ENCODE assay signal across 20 mouse cellular contexts in the genomic region with DNA sequence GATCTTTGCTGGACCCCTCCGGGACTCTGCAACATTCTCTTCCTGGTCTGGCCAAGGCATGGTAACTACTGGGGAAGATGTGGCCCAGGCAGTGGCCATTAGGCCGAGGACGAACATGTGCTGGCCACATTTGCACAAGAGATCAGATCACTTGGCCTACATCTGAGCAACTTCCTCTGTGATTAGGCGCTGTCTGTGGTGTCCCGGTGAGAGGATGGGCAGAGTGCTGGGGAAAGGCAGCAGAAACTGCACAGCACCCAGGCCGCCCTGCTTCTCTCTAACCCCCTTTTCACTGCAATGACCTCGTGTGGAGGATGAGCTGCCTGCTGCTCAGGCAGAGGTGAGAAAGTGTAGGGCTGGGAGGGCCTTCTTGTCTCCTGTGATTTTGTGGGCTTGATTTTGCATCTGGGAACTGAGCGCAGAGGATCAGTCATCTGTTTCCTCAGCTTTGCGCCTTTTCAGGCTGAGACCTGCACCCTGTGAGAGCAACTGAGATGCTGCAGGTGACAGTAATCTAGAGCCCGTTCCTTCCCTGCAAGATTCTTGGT. TPM values are rescaled to one million over a fixed set of nuclear protein-coding genes. Genes with fewer than 3 reads are reported as not detected.
A peak's percentile ranks its signal among the peaks of the same experiment; 100 is the strongest.
DNase-seq lines count a peak whose midpoint lies in the region; ATAC-seq and TF ChIP-seq lines count a peak whose summit lies in the region.
"Had no signal": no experiment of that assay in that cellular context is flagged by ENCODE, and none has a peak within 500 bp of the region (broad histone marks: within the 10 kb centered on the region; RNA-seq: fewer than 3 reads in every experiment).

No protein-coding gene starts in this region.

- no peak overlapping the region for H3K4me2 ChIP-seq in liver, postnatal 0 days (ENCODE audit: low read depth, low read length)
- no peak overlapping the region for H3K4me2 ChIP-seq in CH12.LX (ENCODE audit: insufficient read depth, low read depth, poor library complexity, severe bottlenecking)
- peak overlapping the region; percentile 3; the same call in 1 of the 2 replicates for H3K4me2 ChIP-seq in liver, embryonic 13.5 days
- no peak overlapping the region for H3K4me2 ChIP-seq in midbrain, embryonic 14.5 days (ENCODE audit: low read length)
- H3K4me2 ChIP-seq: embryonic facial prominence, embryonic 13.5 days; limb, embryonic 15.5 days; neural tube, embryonic 13.5 days had no signal

- H3K27ac ChIP-seq in liver, adult 2 months (replicated peaks; ENCODE audit: insufficient read depth, low read depth, low read length): no peak overlapping the region
- no peak overlapping the region for H3K27ac ChIP-seq in liver, postnatal 0 days (ENCODE audit: low read depth)
- no peak overlapping the region for H3K27ac ChIP-seq in CH12.LX (ENCODE audit: insufficient read depth, low read depth)
- H3K27ac ChIP-seq in liver, embryonic 13.5 days: peak overlapping the region; percentile 92
- no peak overlapping the region for H3K27ac ChIP-seq in midbrain, embryonic 14.5 days (replicated peaks; ENCODE audit: low read depth, low read length)
- H3K27ac ChIP-seq: embryonic facial prominence, embryonic 13.5 days; heart, adult 2 months; hindbrain, postnatal 0 days; limb, embryonic 15.5 days; neural tube, embryonic 13.5 days had no signal

- H3K9me3 ChIP-seq in liver, postnatal 0 days (ENCODE audit: low read length): no peaks in the 10 kb centered on the region
- no peaks in the 10 kb centered on the region for H3K9me3 ChIP-seq in CH12.LX (replicated peaks; ENCODE audit: low read length)
- no peaks in the 10 kb centered on the region for H3K9me3 ChIP-seq in liver, embryonic 13.5 days (replicated peaks)
- no peaks in the 10 kb centered on the region for H3K9me3 ChIP-seq in midbrain, embryonic 14.5 days (ENCODE audit: control insufficient read depth, low read length)
- H3K9me3 ChIP-seq: embryonic facial prominence, embryonic 13.5 days; limb, embryonic 15.5 days; neural tube, embryonic 13.5 days had no signal

- ATAC-seq in liver, postnatal 0 days: no peak
- ATAC-seq in liver, embryonic 13.5 days (ENCODE audit: low read depth): no peak
- ATAC-seq in midbrain, embryonic 14.5 days (ENCODE audit: low FRiP score, low TSS enrichment): no peak

- H3K27me3 ChIP-seq in liver, adult 2 months (ENCODE audit: control insufficient read depth, insufficient read depth, low read length): no peaks in the 10 kb centered on the region
- H3K27me3 ChIP-seq in liver, postnatal 0 days (ENCODE audit: insufficient read depth, low read length): no peaks in the 10 kb centered on the region
- H3K27me3 ChIP-seq in CH12.LX (replicated peaks): no peaks in the 10 kb centered on the region
- no peaks in the 10 kb centered on the region for H3K27me3 ChIP-seq in liver, embryonic 13.5 days
- H3K27me3 ChIP-seq in midbrain, embryonic 14.5 days (ENCODE audit: control insufficient read depth, insufficient read depth, low read length): no peaks in the 10 kb centered on the region
- H3K27me3 ChIP-seq: embryonic facial prominence, embryonic 13.5 days; limb, embryonic 15.5 days; neural tube, embryonic 13.5 days had no signal

- TF ChIP-seq CTCF in liver, adult 2 months (IDR thresholded peaks at IDR 0.05; ENCODE audit: low read depth, low read length): no peak
- no peak for TF ChIP-seq CTCF in liver, postnatal 0 days (IDR thresholded peaks at IDR 0.05; ENCODE audit: low read depth)
- TF ChIP-seq CTCF in CH12.LX (conservative IDR thresholded peaks at IDR 0.05 in 1 of 2, IDR thresholded peaks at IDR 0.05 in 1 of 2; ENCODE audit: low read depth in 2 of 2, low read length in 2 of 2): no peak

- in situ Hi-C loops in CH12.LX (cut with MboI; ENCODE audit: low pct_ligation_motif_present, low pct_unique_long_range_greater_than_20kb, low sequenced_read_pairs): loop anchor here (5.0 to 25.0 kb wide), 2 partner anchors 36 to 201 kb away; a partner anchor contains a TSS

- WGBS in liver, adult 2 months: 80% methylated on average over 10 of the region's 10 CpGs
- whole genome bisulfite sequencing in liver, postnatal 0 days (ENCODE audit: insufficient replicate concordance): 49% methylated on average over 10 of the region's 10 CpGs
- WGBS in liver, embryonic 13.5 days (ENCODE audit: insufficient replicate concordance): 43% methylated on average over 10 of the region's 10 CpGs
- 85% methylated on average over 10 of the region's 10 CpGs for WGBS in midbrain, embryonic 14.5 days

- H3K4me3 ChIP-seq in liver, adult 2 months (ENCODE audit: insufficient read depth, low read depth, low read length): no peak overlapping the region
- no peak overlapping the region for H3K4me3 ChIP-seq in liver, postnatal 0 days (ENCODE audit: low read depth, low read length)
- H3K4me3 ChIP-seq in CH12.LX (replicated peaks in 1 of 3; ENCODE audit: low read depth in 2 of 3, low read length in 2 of 3, poor library complexity in 1 of 3): peak overlapping the region in 2 of 3 experiments; percentile 34 to 36
- H3K4me3 ChIP-seq in liver, embryonic 13.5 days (replicated peaks): 0 out of 2 replicates have a peak overlapping the region, but pooled peaks have one; percentile 5
- no peak overlapping the region for H3K4me3 ChIP-seq in midbrain, embryonic 14.5 days (replicated peaks; ENCODE audit: low read depth, low read length)
- H3K4me3 ChIP-seq: embryonic facial prominence, embryonic 13.5 days; heart, adult 2 months; limb, embryonic 15.5 days; neural tube, embryonic 13.5 days had no signal

- TF ChIP-seq POLR2A in liver, adult 2 months (IDR thresholded peaks at IDR 0.05; ENCODE audit: extremely low read depth, insufficient read depth, low read length): no peak
- no peak for TF ChIP-seq POLR2A in CH12.LX (IDR thresholded peaks at IDR 0.05; ENCODE audit: low read depth, low read length)

- H3K79me2 ChIP-seq in liver, adult 2 months (ENCODE audit: control insufficient read depth, insufficient read depth, low read length): no peaks in the 10 kb centered on the region
- H3K79me2 ChIP-seq in CH12.LX (replicated peaks; ENCODE audit: control insufficient read depth, extremely low read depth, insufficient read depth, poor library complexity, severe bottlenecking): no peaks in the 10 kb centered on the region

- TF ChIP-seq RAD21 in CH12.LX (IDR thresholded peaks at IDR 0.05; ENCODE audit: low read depth, low read length): no peak

- 0 out of 2 replicates have a peak overlapping the region, but pooled peaks have one; percentile 12 for H3K9ac ChIP-seq in liver, adult 2 months (ENCODE audit: low read depth, low read length)
- no peak overlapping the region for H3K9ac ChIP-seq in liver, postnatal 0 days (replicated peaks)
- H3K9ac ChIP-seq in CH12.LX (ENCODE audit: insufficient read depth, low read depth): no peak overlapping the region
- H3K9ac ChIP-seq in liver, embryonic 13.5 days: peak overlapping the region; percentile 26; the same call in 1 of the 2 replicates
- H3K9ac ChIP-seq in midbrain, embryonic 14.5 days (replicated peaks; ENCODE audit: low read length): no peak overlapping the region
- H3K9ac ChIP-seq: limb, embryonic 15.5 days; neural tube, embryonic 13.5 days had no signal

- H3K4me1 ChIP-seq in liver, adult 2 months (ENCODE audit: control insufficient read depth, insufficient read depth, low read length): no peaks in the 10 kb centered on the region
- peaks cover 26% of the 10 kb centered on the region for H3K4me1 ChIP-seq in liver, postnatal 0 days (ENCODE audit: insufficient read depth)
- peaks cover 6 to 49% of the 10 kb centered on the region in 2 experiments for H3K4me1 ChIP-seq in CH12.LX (ENCODE audit: control insufficient read depth in 1 of 2, insufficient read depth in 2 of 2)
- H3K4me1 ChIP-seq in liver, embryonic 13.5 days (replicated peaks): peaks cover 63% of the 10 kb centered on the region
- H3K4me1 ChIP-seq in midbrain, embryonic 14.5 days (ENCODE audit: control insufficient read depth, insufficient read depth, low read length): no peaks in the 10 kb centered on the region
- H3K4me1 ChIP-seq: embryonic facial prominence, embryonic 13.5 days; limb, embryonic 15.5 days; neural tube, embryonic 13.5 days had no signal

- TF ChIP-seq EP300 in liver, postnatal 0 days (IDR thresholded peaks at IDR 0.05; ENCODE audit: low read depth): no peak
- no peak for TF ChIP-seq EP300 in CH12.LX (IDR thresholded peaks at IDR 0.05; ENCODE audit: low read length)

- dilution Hi-C loops in CH12.LX (cut with MboI; ENCODE audit: extremely low pct_ligation_motif_present, extremely low pct_unique_long_range_greater_than_20kb, low sequenced_read_pairs): no loop called here

- no peak for DNase-seq in liver, adult 2 months (ENCODE audit: extremely low read depth, low read depth, low spot score)
- no peak for DNase-seq in liver, postnatal 0 days
- DNase-seq in CH12.LX (ENCODE audit: extremely low read depth): no peak
- no peak for DNase-seq in liver, embryonic 13.5 days
- DNase-seq in thymus, postnatal 14 days: peak; percentile 60
- no peak for DNase-seq in testis, postnatal 10 days (ENCODE audit: low spot score)
- DNase-seq in adrenal gland, postnatal 10 days: no peak
- no peak for DNase-seq in midbrain, embryonic 14.5 days
- DNase-seq: adrenal gland, adult 8-10 months; cerebellum, adult 18-20 months; gastrocnemius, postnatal 10 days; heart, adult 2 months; kidney, adult 2 months; kidney, postnatal 36 days had no signal

- no peaks in the 10 kb centered on the region for H3K36me3 ChIP-seq in liver, adult 2 months (ENCODE audit: control insufficient read depth, insufficient read depth, low read length)
- no peaks in the 10 kb centered on the region for H3K36me3 ChIP-seq in liver, postnatal 0 days (replicated peaks; ENCODE audit: insufficient read depth, low read length)
- H3K36me3 ChIP-seq in CH12.LX (replicated peaks in 1 of 2; ENCODE audit: control insufficient read depth in 1 of 2, insufficient read depth in 1 of 2, low read length in 1 of 2): no peaks in the 10 kb centered on the region
- no peaks in the 10 kb centered on the region for H3K36me3 ChIP-seq in liver, embryonic 13.5 days
- no peaks in the 10 kb centered on the region for H3K36me3 ChIP-seq in midbrain, embryonic 14.5 days (ENCODE audit: control insufficient read depth, insufficient read depth, low read length)
- H3K36me3 ChIP-seq: embryonic facial prominence, embryonic 13.5 days; limb, embryonic 15.5 days; neural tube, embryonic 13.5 days had no signal

RNA-seq across cellular contexts. Expression of a gene that starts 0.8 kb away (rescaled TPM):
- total RNA-seq in liver, adult 2 months (2014; rRNA removed): 0.09 and 0.13 TPM in 2 replicates
- polyA plus RNA-seq in liver, adult 2 months (2012; rRNA removed): 0.10 and 0.20 TPM in 2 replicates
- 1.8 and 2.4 TPM in 2 replicates for polyA plus RNA-seq in liver, postnatal 0 days (2015; fragmentation: Nextera tagmentation; extraction: Ambion mirVana)
- total RNA-seq in CH12.LX (2012; rRNA removed) (3.2 and 3.8 TPM in 2 replicates), CH12.LX (2014; rRNA removed) (0.49 and 1.1 TPM in 2 replicates)
- 1.4 and 1.9 TPM in 2 replicates for polyA plus RNA-seq in CH12.LX (2012; ENCODE audit: insufficient read length, low read depth)
- 3.1 and 3.3 TPM in 2 replicates for polyA plus RNA-seq in liver, embryonic 13.5 days (2015; fragmentation: Nextera tagmentation; extraction: Ambion mirVana)
- under 1 TPM; 0.18 to 0.30 TPM for total RNA-seq in adrenal gland, postnatal 10 days (2021)
- 0.22 TPM in 1 of 2 replicates, not detected in the other for polyA plus RNA-seq in midbrain, embryonic 14.5 days (2014; fragmentation: Nextera tagmentation; extraction: Ambion mirVana)
- total RNA-seq: gastrocnemius, postnatal 10 days; heart, adult 2 months; heart, postnatal 25 days; hindbrain, postnatal 0 days had no signal
- polyA plus RNA-seq: neural tube, embryonic 13.5 days had no signal

RNA-seq across cellular contexts. Expression of a gene that starts 23.2 kb away (rescaled TPM):
- total RNA-seq in liver, adult 2 months (2014; rRNA removed): 149 and 196 TPM in 2 replicates
- polyA plus RNA-seq in liver, adult 2 months (2012; rRNA removed): 122 and 142 TPM in 2 replicates
- 190 and 216 TPM in 2 replicates for polyA plus RNA-seq in liver, postnatal 0 days (2015; fragmentation: Nextera tagmentation; extraction: Ambion mirVana)
- total RNA-seq in CH12.LX (2012; rRNA removed) (111 and 146 TPM in 2 replicates), CH12.LX (2014; rRNA removed) (182 and 186 TPM in 2 replicates)
- polyA plus RNA-seq in CH12.LX (2012; ENCODE audit: insufficient read length, low read depth): 174 and 205 TPM in 2 replicates
- 204 and 210 TPM in 2 replicates for polyA plus RNA-seq in liver, embryonic 13.5 days (2015; fragmentation: Nextera tagmentation; extraction: Ambion mirVana)
- 100 to 1,000 TPM; 277 to 282 TPM for total RNA-seq in adrenal gland, postnatal 10 days (2021)
- 169 and 171 TPM in 2 replicates for polyA plus RNA-seq in midbrain, embryonic 14.5 days (2014; fragmentation: Nextera tagmentation; extraction: Ambion mirVana)

RNA-seq across cellular contexts. Expression of a gene that starts 28.4 kb away (rescaled TPM):
- 1.1 and 2.1 TPM in 2 replicates for total RNA-seq in liver, adult 2 months (2014; rRNA removed)
- 0.17 and 0.55 TPM in 2 replicates for polyA plus RNA-seq in liver, adult 2 months (2012; rRNA removed)
- polyA plus RNA-seq in liver, postnatal 0 days (2015; fragmentation: Nextera tagmentation; extraction: Ambion mirVana): 1.2 and 1.8 TPM in 2 replicates
- total RNA-seq in CH12.LX (2012; rRNA removed) (0.63 and 0.72 TPM in 2 replicates), CH12.LX (2014; rRNA removed) (0.35 and 0.51 TPM in 2 replicates)
- 0.30 and 0.81 TPM in 2 replicates for polyA plus RNA-seq in CH12.LX (2012; ENCODE audit: insufficient read length, low read depth)
- 1.6 and 2.0 TPM in 2 replicates for polyA plus RNA-seq in liver, embryonic 13.5 days (2015; fragmentation: Nextera tagmentation; extraction: Ambion mirVana)
- total RNA-seq in adrenal gland, postnatal 10 days (2021): 1 to 10 TPM; 2.0 to 4.0 TPM
- 5.4 and 7.0 TPM in 2 replicates for polyA plus RNA-seq in midbrain, embryonic 14.5 days (2014; fragmentation: Nextera tagmentation; extraction: Ambion mirVana)
- total RNA-seq: common myeloid progenitor, adult 5-6 weeks had no signal

RNA-seq across cellular contexts. Expression of a gene that starts 46.4 kb away (rescaled TPM):
- total RNA-seq in liver, adult 2 months (2014; rRNA removed): 0.28 and 0.67 TPM in 2 replicates
- polyA plus RNA-seq in liver, adult 2 months (2012; rRNA removed): 0.65 and 0.77 TPM in 2 replicates
- 4.9 and 5.1 TPM in 2 replicates for polyA plus RNA-seq in liver, postnatal 0 days (2015; fragmentation: Nextera tagmentation; extraction: Ambion mirVana)
- 10.4 and 12.2 TPM in 2 replicates for total RNA-seq in CH12.LX (2012; rRNA removed)
- 10.3 TPM in 2 replicates for total RNA-seq in CH12.LX (2014; rRNA removed)
- 11.1 and 11.3 TPM in 2 replicates for polyA plus RNA-seq in CH12.LX (2012; ENCODE audit: insufficient read length, low read depth)
- 7.2 and 9.0 TPM in 2 replicates for polyA plus RNA-seq in liver, embryonic 13.5 days (2015; fragmentation: Nextera tagmentation; extraction: Ambion mirVana)
- 1 to 10 TPM; 8.1 to 9.7 TPM for total RNA-seq in adrenal gland, postnatal 10 days (2021)
- polyA plus RNA-seq in midbrain, embryonic 14.5 days (2014; fragmentation: Nextera tagmentation; extraction: Ambion mirVana): 19.3 and 25.8 TPM in 2 replicates

Comparison
In these comparisons a context has a peak if more than half of its experiments do, and no peak if none do; other contexts are left out.
1. H3K4me3 ChIP-seq: peak in CH12.LX (2 of 3) and liver, embryonic 13.5 days (single experiment); none in liver, adult 2 months (single experiment), liver, postnatal 0 days (single experiment) and midbrain, embryonic 14.5 days (single experiment).
2. H3K9ac ChIP-seq: peak in liver, adult 2 months (single experiment) and liver, embryonic 13.5 days (single experiment); none in liver, postnatal 0 days (single experiment), CH12.LX (single experiment) and midbrain, embryonic 14.5 days (single experiment).